Mouse (Mus musculus): ENCODE results near the gene Ccng2. TPM values are rescaled to one million over a fixed set of nuclear protein-coding genes. Genes with fewer than 3 reads are reported as not detected.

Ccng2 gene
- total RNA-seq, 2 experiments from 2014 or later: 16.9 to 18.2 TPM

- DNase-seq: no peak
Measured at GRCm38 (mm10) chr5:93262751-93263150, 4.3 kb upstream of the Ccng2 start.

- no peak for DNase-seq
Measured at GRCm38 (mm10) chr5:93263396-93264075, 3.5 kb upstream of the Ccng2 start.

GRCm38 (mm10) chr5:93264136-93264700, 2.8 kb upstream of the Ccng2 start:
- DNase-seq: no peak

GRCm38 (mm10) chr5:93265164-93265800, 1.8 kb upstream of the Ccng2 start:
- no peak for DNase-seq

- no peak for DNase-seq
Measured at GRCm38 (mm10) chr5:93265801-93266580, 1.1 kb upstream of the Ccng2 start.

GRCm38 (mm10) chr5:93267851-93268606, 972 bp downstream of the Ccng2 start:
- DNase-seq: peak; percentile 75

- DNase-seq: no peak
Measured at GRCm38 (mm10) chr5:93270095-93270494, 3.0 kb downstream of the Ccng2 start.

- DNase-seq: no peak
Measured at GRCm38 (mm10) chr5:93270721-93271120, 3.7 kb downstream of the Ccng2 start.

- DNase-seq: peak; percentile 34
Measured at GRCm38 (mm10) chr5:93282446-93283107, 15.5 kb downstream of the Ccng2 start.

- DNase-seq: peak; percentile 22
Measured at GRCm38 (mm10) chr5:93283109-93283508, 16.1 kb downstream of the Ccng2 start.

GRCm38 (mm10) chr5:93288553-93288952, 21.5 kb downstream of the Ccng2 start:
- no peak for DNase-seq

- no peak for DNase-seq
Measured at GRCm38 (mm10) chr5:93290282-93290681, 23.2 kb downstream of the Ccng2 start.

GRCm38 (mm10) chr5:93296341-93296746, 29.3 kb downstream of the Ccng2 start:
- DNase-seq: no peak

- DNase-seq: no peak
Measured at GRCm38 (mm10) chr5:93296754-93297153, 29.7 kb downstream of the Ccng2 start.

- DNase-seq: no peak
Measured at GRCm38 (mm10) chr5:93297311-93297710, 30.3 kb downstream of the Ccng2 start.

- no peak for DNase-seq
Measured at GRCm38 (mm10) chr5:93305126-93305830, 38.2 kb downstream of the Ccng2 start.

GRCm38 (mm10) chr5:93308909-93309308, 41.9 kb downstream of the Ccng2 start:
- no peak for DNase-seq

GRCm38 (mm10) chr5:93323320-93324001, 56.4 kb downstream of the Ccng2 start:
- no peak for DNase-seq
